Mouse (Mus musculus): ENCODE data around the gene Ufsp2.
A peak's percentile ranks its signal among the peaks of the same experiment; 100 is the strongest.

Gene Ufsp2

GRCm38 (mm10) chr8:45975126-45975836 is at the start of gene Ufsp2, which contains the start of gene 1700029J07Rik:
Gene Ufsp2, plus strand, starts transcription at chr8:45975528.
Gene 1700029J07Rik, minus strand, starts transcription at chr8:45975252.
- DNase-seq (ENCODE audit: low spot score), result peak; percentile 88

- peak; percentile 92 for DNase-seq (ENCODE audit: low spot score)
These were observed 40.7 kb upstream of the Ufsp2 start, which contains the start of gene Ccdc110 for GRCm38 (mm10) chr8:45934582-45935014. Gene Ccdc110, plus strand, starts transcription at chr8:45934619.

GRCm38 (mm10) chr8:45936986-45937385 is 38.3 kb upstream of the Ufsp2 start:
- DNase-seq (ENCODE audit: low spot score), result no peak

- no peak for DNase-seq (ENCODE audit: low spot score)
These were observed 29.0 kb upstream of the Ufsp2 start for GRCm38 (mm10) chr8:45946283-45946682.

- DNase-seq (ENCODE audit: low spot score), result no peak
These were observed 24.7 kb upstream of the Ufsp2 start for GRCm38 (mm10) chr8:45950622-45951021.

GRCm38 (mm10) chr8:45970894-45971293 is 4.4 kb upstream of the Ufsp2 start:
- no peak for DNase-seq (ENCODE audit: low spot score)

GRCm38 (mm10) chr8:45973988-45974505 is 1.3 kb upstream of the Ufsp2 start:
- DNase-seq (ENCODE audit: low spot score), result no peak

GRCm38 (mm10) chr8:45975837-45976468 is 625 bp downstream of the Ufsp2 start:
- DNase-seq (ENCODE audit: low spot score), result no peak

GRCm38 (mm10) chr8:45986665-45987064 is 11.3 kb downstream of the Ufsp2 start:
- no peak for DNase-seq (ENCODE audit: low spot score)

GRCm38 (mm10) chr8:45988189-45988588 is 12.9 kb downstream of the Ufsp2 start:
- no peak for DNase-seq (ENCODE audit: low spot score)

- no peak for DNase-seq (ENCODE audit: low spot score)
These were observed 15.4 kb downstream of the Ufsp2 start for GRCm38 (mm10) chr8:45990631-45991310.

GRCm38 (mm10) chr8:45994111-45994510 is 18.8 kb downstream of the Ufsp2 start:
- no peak for DNase-seq (ENCODE audit: low spot score)

- DNase-seq (ENCODE audit: low spot score), result no peak
These were observed 20.2 kb downstream of the Ufsp2 start for GRCm38 (mm10) chr8:45995576-45995975.

- DNase-seq (ENCODE audit: low spot score), result no peak
These were observed 22.9 kb downstream of the Ufsp2 start for GRCm38 (mm10) chr8:45998228-45998627.

GRCm38 (mm10) chr8:45999138-45999783 is 23.9 kb downstream of the Ufsp2 start, which contains the start of gene Lrp2bp:
Gene Lrp2bp, plus strand, starts transcription at chr8:45999303.
- no peak for DNase-seq (ENCODE audit: low spot score)

GRCm38 (mm10) chr8:45999784-46000705 is 24.7 kb downstream of the Ufsp2 start:
- peak; percentile 97 for DNase-seq (ENCODE audit: low spot score)

GRCm38 (mm10) chr8:46005596-46005995 is 30.3 kb downstream of the Ufsp2 start, which contains the start of gene Ankrd37:
Gene Ankrd37, minus strand, starts transcription at chr8:46005707.
- DNase-seq (ENCODE audit: low spot score), result no peak

- no peak for DNase-seq (ENCODE audit: low spot score)
These were observed 31.8 kb downstream of the Ufsp2 start for GRCm38 (mm10) chr8:46007050-46007672.

GRCm38 (mm10) chr8:46010306-46010705 is 35.0 kb downstream of the Ufsp2 start:
- no peak for DNase-seq (ENCODE audit: low spot score)

All from urinary bladder, postnatal 10 days (tissue).